Mouse (Mus musculus): ENCODE data around the gene Ywhaq. TPM values are rescaled to one million over a fixed set of nuclear protein-coding genes. Genes with fewer than 3 reads are reported as not detected.

Ywhaq gene
- total RNA-seq, 2 experiments from 2014 or later = 173 to 184 TPM

Other genes starting within 250 kb of the Ywhaq start
- gene Cpsf3, start 132.2 kb downstream of the Ywhaq start, total RNA-seq (2021) = 10 to 100 TPM; 42.4 to 43.7 TPM
- 10 to 100 TPM; 36.6 to 40.2 TPM for gene Itgb1bp1, start 131.4 kb downstream of the Ywhaq start, total RNA-seq (2021)
- gene Iah1, start 101.2 kb downstream of the Ywhaq start, total RNA-seq (2021) = 10 to 100 TPM; 22.8 to 25.9 TPM
- 10 to 100 TPM; 40.0 to 40.2 TPM for gene Adam17, start 44.0 kb downstream of the Ywhaq start, total RNA-seq (2021)

All from heart, postnatal 4 days (tissue).